21 mouse cellular contexts compared by ENCODE assay signal in the genomic region with DNA sequence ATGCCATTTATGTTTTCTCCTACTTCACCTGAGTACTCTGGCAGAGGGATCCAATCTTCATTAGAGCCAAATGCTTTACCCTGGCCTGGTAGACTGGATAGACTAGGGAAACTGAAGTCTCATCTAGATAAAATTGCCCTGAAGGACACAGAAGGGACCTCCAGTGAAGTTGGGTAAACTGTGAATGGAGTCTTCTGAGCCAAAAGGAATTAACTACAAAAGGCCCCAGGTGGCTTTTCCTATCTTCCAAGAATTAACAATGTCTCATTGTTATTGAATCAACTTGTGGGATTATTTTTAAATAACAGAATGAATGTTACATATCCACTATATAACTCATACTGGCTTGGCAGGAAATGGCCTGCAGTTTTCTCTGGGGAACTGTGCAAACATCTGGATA.
"Had no signal": no experiment of that assay in that cellular context is flagged by ENCODE, and none has a peak within 500 bp of the region (broad histone marks: within the 10 kb centered on the region; RNA-seq: fewer than 3 reads in every experiment).

No protein-coding gene starts in this region.

- ATAC-seq: lung, postnatal 0 days; midbrain, embryonic 13.5 days; midbrain, embryonic 15.5 days had no signal

- H3K27me3 ChIP-seq: lung, embryonic 15.5 days; megakaryocyte, embryonic 14.5 days; midbrain, embryonic 13.5 days; midbrain, embryonic 15.5 days; neural tube, embryonic 12.5 days; stomach, embryonic 15.5 days had no signal

- H3K9me3 ChIP-seq: lung, embryonic 15.5 days; megakaryocyte, embryonic 14.5 days; midbrain, embryonic 13.5 days; midbrain, embryonic 15.5 days; neural tube, embryonic 12.5 days; stomach, embryonic 15.5 days had no signal

- H3K27ac ChIP-seq: lung, embryonic 15.5 days; macrophage; midbrain, embryonic 13.5 days; midbrain, embryonic 15.5 days; neural tube, embryonic 12.5 days; stomach, embryonic 15.5 days; stomach, postnatal 0 days had no signal

- H3K4me2 ChIP-seq: lung, embryonic 15.5 days; midbrain, embryonic 11.5 days; midbrain, embryonic 13.5 days; midbrain, embryonic 15.5 days; neural tube, embryonic 12.5 days; stomach, embryonic 15.5 days had no signal

- H3K36me3 ChIP-seq: lung, embryonic 15.5 days; midbrain, embryonic 13.5 days; midbrain, embryonic 15.5 days; neural tube, embryonic 12.5 days; stomach, embryonic 15.5 days had no signal

- H3K9ac ChIP-seq: lung, embryonic 15.5 days; midbrain, embryonic 13.5 days; midbrain, embryonic 15.5 days; neural tube, embryonic 12.5 days; stomach, embryonic 15.5 days had no signal

- DNase-seq: lung, adult 2 months; lung, postnatal 14 days; lung, postnatal 36 days; retina, postnatal 1 day; right cerebral cortex, adult 18-20 months; right cerebral cortex, postnatal 25 days; right cerebral cortex, postnatal 4 days; spleen, adult 18-20 months; thymus, adult 2 months; thymus, postnatal 25 days; thymus, postnatal 4 days had no signal

- H3K4me1 ChIP-seq: lung, embryonic 15.5 days; megakaryocyte, embryonic 14.5 days; midbrain, embryonic 13.5 days; midbrain, embryonic 15.5 days; neural tube, embryonic 12.5 days; stomach, embryonic 15.5 days had no signal

- H3K4me3 ChIP-seq: lung, embryonic 15.5 days; megakaryocyte, embryonic 14.5 days; midbrain, embryonic 13.5 days; midbrain, embryonic 15.5 days; neural tube, embryonic 12.5 days; stomach, embryonic 15.5 days had no signal
